Mouse (Mus musculus): ENCODE measurements at regions not wholly inside any gene's neighbourhood (a gene's known extent, or its start where the extent isn't known, plus 50 kb on each side); places are given as distances from the start of the nearest gene placed in this dataset.

DNA sequence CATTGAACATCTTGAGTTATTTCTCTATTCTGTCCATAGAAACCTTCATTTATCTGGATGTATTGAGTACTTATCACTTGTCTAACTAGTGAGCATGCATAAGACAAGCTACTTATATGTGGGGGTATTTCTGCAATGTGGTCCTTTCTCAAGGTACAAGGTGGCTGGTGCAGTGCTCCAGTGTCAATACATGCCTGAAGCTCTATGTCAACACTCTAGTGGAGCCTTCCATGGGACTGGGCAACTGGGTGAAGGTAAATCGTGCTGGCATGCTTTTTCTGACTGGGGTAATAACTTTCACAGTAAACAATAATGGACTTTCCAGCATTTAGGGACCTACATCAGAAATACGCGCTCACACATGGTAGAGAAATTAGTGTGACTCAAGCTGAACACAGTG is 750.9 kb downstream of the 1700064H15Rik start:
- TF ChIP-seq CTCF (IDR thresholded peaks at IDR 0.05; ENCODE audit: low read depth) (no peak), EP300 (IDR thresholded peaks at IDR 0.05; ENCODE audit: low read depth) (no peak)

Data from liver, postnatal 0 days (tissue).